Mouse (Mus musculus) ES-Bruce4 (cell line): ENCODE results near the gene Pde6c.
A peak's percentile ranks its signal among the peaks of the same experiment; 100 is the strongest.

ENCODE experiments used
- CTCF ChIP-seq: IDR thresholded peaks from one replicate; pipeline ENCODE4 v1.8.1; 2011; ENCODE audit warnings: low read depth, low read length
- EP300 ChIP-seq: IDR thresholded peaks from 2 replicates; pipeline ENCODE4 v1.6.1; 2011; ENCODE audit warnings: low read depth, low read length; ENCODE audit not compliant: insufficient read depth
- POLR2A ChIP-seq: IDR thresholded peaks from one replicate; pipeline ENCODE4 v1.8.1; 2011; ENCODE audit warnings: low read length; ENCODE audit not compliant: insufficient read depth

DNA sequence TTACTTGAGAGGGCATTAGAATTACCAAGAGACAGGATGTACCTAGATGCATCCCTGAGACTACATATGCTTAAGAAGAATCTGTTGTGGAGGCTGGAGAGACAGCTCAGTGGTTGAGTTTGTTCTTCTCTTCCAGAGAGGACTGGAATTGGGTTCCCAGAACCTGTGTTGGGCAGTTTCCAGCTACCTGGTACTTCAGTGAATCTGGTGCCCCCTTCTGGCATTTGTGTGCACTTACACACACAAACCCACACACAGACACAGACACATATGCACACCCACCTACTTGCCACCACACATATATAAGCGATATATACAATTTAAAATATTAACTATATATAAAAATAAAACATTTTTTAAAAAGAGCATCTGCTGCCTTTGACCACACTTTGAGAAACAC, 23.7 kb downstream of the Pde6c start:
- TF ChIP-seq POLR2A (no peak), CTCF (peak; percentile 5), EP300 (no peak)
